Mouse (Mus musculus): Measurements from ENCODE around the gene A530084C06Rik.

A530084C06Rik gene

GRCm38 (mm10) chr13:31506494-31507167 lies 52.5 kb downstream of the A530084C06Rik start:
- H3K36me3 ChIP-seq (ENCODE audit: control insufficient read depth, insufficient read depth, low read length, poor library complexity, severe bottlenecking): no peaks in the 10 kb centered on the region
- H3K27me3 ChIP-seq (ENCODE audit: control insufficient read depth, insufficient read depth, low read length, poor library complexity, severe bottlenecking): no peaks in the 10 kb centered on the region
- no peak for DNase-seq (ENCODE audit: low read depth, low spot score)

All from splenic B cell, adult 2 months (primary cell).